Mouse (Mus musculus) ovary, adult 10 weeks (tissue): ENCODE measurements around the gene Slco1b2. TPM values are rescaled to one million over a fixed set of nuclear protein-coding genes. Genes with fewer than 3 reads are reported as not detected.

Source experiments
- polyA plus RNA-seq: library from polyadenylated mRNA; stranded (reverse); fragments of 350-450 nt; fragmentation: Illumina TruSeq; extraction: RNeasy Lipid Tissue Mini Kit (QIAGEN cat#74804); gene quantifications from one replicate; pipeline ENCODE4 v1.2.3, GENCODE M21; 2014

The Slco1b2 gene
- polyA plus RNA-seq = not detected

GRCm38 (mm10) chr6:141629291-141629690 lies at the start of gene Slco1b2:
TSS of gene Slco1b2 (plus strand) at chr6:141629518.

Other genes with a start within 250 kb of the Slco1b2 start
- 0.29 TPM for gene Slco1c1, start 105.2 kb upstream of the Slco1b2 start, polyA plus RNA-seq
- gene Gm5724, start 144.3 kb downstream of the Slco1b2 start, polyA plus RNA-seq = not detected
- gene Slco1a4, start 226.7 kb downstream of the Slco1b2 start, polyA plus RNA-seq = 14.7 TPM